Mouse (Mus musculus): ENCODE measurements around the gene Kat6b.

DNA sequence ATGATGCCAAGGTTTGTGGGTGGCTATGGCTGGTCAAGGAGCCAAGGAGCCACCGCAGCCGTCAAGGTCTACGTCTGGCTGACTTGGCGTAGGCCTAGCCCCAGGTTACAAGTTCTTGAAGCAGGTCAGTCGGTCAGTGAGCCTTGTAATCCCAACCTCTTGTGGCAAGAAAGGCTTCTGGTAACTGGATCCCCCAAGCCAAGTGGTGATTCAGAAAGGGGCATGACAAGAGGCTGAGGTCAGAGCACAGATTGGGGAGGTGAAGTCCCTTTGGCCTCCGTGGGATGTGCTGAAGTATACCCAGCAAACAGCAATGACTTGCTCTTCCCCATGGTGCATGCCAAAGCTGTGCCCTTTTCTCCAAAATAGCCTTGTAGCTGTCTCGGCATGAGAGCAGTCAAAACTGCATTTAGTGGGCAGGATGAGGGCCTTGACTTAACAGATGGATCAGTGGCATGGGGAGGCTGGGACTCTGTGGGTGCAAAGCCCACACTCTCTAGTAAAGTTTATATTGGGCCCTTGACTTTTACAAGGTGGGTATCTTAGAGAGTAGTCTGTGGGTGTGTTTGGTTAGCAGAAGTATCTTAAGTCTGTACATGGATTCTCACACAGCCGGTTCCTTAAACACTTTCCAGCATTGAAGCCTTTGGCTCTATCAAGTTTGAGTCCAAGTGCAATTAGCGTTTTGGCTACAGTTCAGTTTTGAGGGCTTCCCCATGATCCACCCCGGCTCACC, 204.3 kb downstream of the Kat6b start:
- no peak for TF ChIP-seq POLR2A (IDR thresholded peaks at IDR 0.05; ENCODE audit: low read depth, low read length)
- no peak for TF ChIP-seq CTCF (conservative IDR thresholded peaks at IDR 0.05; ENCODE audit: insufficient read depth, insufficient read length, low read depth, low read length)

Measured in kidney, adult 2 months (tissue).